Mouse (Mus musculus) MEL (cell line): ENCODE measurements around the gene Baz1a.

Experiments used
- CTCF ChIP-seq, 3 experiments: IDR thresholded peaks in 2 of 3; conservative IDR thresholded peaks in 1 of 3; 2 replicates each; pipeline ENCODE4 v1.5.1; 2011 to 2012; ENCODE audit warnings: low read length in 3 of 3, low read depth in 2 of 3, mild to moderate bottlenecking in 2 of 3, improper control_type of control experiment in 1 of 3, inconsistent platforms in 1 of 3, mixed read lengths in 1 of 3, moderate library complexity in 1 of 3; ENCODE audit not compliant: control insufficient read depth in 1 of 3, insufficient read depth in 1 of 3, poor library complexity in 1 of 3, severe bottlenecking in 1 of 3
- EP300 ChIP-seq, 2 experiments: IDR thresholded peaks; 2 replicates each; pipeline ENCODE4 v1.6.1; 2011; ENCODE audit warnings: improper control_type of control experiment in 2 of 2, low read length in 2 of 2, low read depth in 1 of 2, mild to moderate bottlenecking in 1 of 2
- ZC3H11A ChIP-seq: IDR thresholded peaks from 2 replicates; pipeline ENCODE4 v1.6.1; 2012; ENCODE audit warnings: low read depth, mild to moderate bottlenecking, inconsistent platforms, low read length, improper control_type of control experiment

- TF ChIP-seq EP300 (IDR thresholded peaks at IDR 0.05; ENCODE audit: low read depth in 1 of 2, low read length in 2 of 2) = no peak
- no peak for TF ChIP-seq CTCF (IDR thresholded peaks at IDR 0.05 in 2 of 3, conservative IDR thresholded peaks at IDR 0.05 in 1 of 3; ENCODE audit: control insufficient read depth in 1 of 3, insufficient read depth in 1 of 3, low read depth in 2 of 3, low read length in 3 of 3, poor library complexity in 1 of 3, severe bottlenecking in 1 of 3)
- TF ChIP-seq ZC3H11A = no peak
These were observed 19.7 kb downstream of the Baz1a start for GRCm38 (mm10) chr12:54994418-54994817.
